In the genomic region with DNA sequence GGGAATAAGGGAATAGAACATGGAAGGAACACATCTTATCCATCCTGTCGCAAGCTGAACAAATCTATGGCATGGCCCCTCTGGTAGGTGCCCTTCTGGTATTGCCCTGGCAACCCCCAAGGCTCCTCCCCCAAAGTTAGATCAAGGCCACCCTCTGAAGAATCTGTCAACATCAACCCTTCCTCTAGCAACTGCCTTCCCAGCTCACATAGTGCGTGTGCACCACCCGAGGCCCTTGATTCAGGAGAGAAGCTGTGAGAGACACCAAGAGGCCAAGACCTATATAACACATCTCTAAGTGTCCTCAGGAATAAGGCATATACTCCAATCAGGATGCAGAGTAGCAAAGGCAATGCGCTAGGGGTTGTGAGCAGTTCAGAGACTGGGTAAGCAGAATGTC, we compare ENCODE assay signal across 15 mouse cellular contexts. TPM values are rescaled to one million over a fixed set of nuclear protein-coding genes. Genes with fewer than 3 reads are reported as not detected.
"Had no signal": no experiment of that assay in that cellular context is flagged by ENCODE, and none has a peak within 500 bp of the region (broad histone marks: within the 10 kb centered on the region; RNA-seq: fewer than 3 reads in every experiment).

No protein-coding gene starts in this region.

- ATAC-seq: intestine, postnatal 0 days; midbrain, embryonic 16.5 days had no signal

- DNase-seq: kidney, adult 2 months; kidney, postnatal 25 days; layer of hippocampus, adult 9-11 months; liver, embryonic 13.5 days; lung, adult 2 months; lung, postnatal 14 days; lung, postnatal 4 days; right cerebral cortex, adult 18-20 months; right cerebral cortex, postnatal 14 days; right cerebral cortex, postnatal 4 days; thymus, adult 18-20 months; thymus, postnatal 36 days had no signal

RNA-seq across cellular contexts. Expression of gene Nlrc5, which starts 11.9 kb away (rescaled TPM):
- polyA plus RNA-seq: neural tube, embryonic 11.5 days had no signal
